Mouse (Mus musculus): ENCODE data around the gene Gm21970. TPM values are rescaled to one million over a fixed set of nuclear protein-coding genes. Genes with fewer than 3 reads are reported as not detected.
A peak's percentile ranks its signal among the peaks of the same experiment; 100 is the strongest.

Gene Gm21970
- polyA plus RNA-seq, 1 experiment: not detected

DNA sequence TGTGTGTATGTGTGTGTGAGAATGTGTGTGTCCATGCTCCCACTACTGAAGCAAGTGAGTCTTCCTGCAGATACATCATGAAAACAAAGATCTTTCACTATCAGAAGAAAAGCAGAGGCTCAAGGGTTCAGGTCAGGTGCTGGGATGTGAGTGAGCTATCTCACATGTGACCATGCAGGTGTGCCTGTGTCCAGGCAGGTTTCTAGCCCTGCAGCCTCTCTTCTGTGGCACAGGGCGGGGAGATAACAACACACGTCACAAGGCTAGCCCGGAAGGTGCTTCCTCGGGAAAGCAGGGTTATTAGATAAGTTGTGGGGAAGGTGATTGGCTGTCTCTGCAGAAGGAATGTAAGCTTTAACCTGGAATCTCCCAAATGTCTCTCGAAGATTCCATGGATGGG is 11.4 kb upstream of the Gm21970 start:
- TF ChIP-seq POLR2A (IDR thresholded peaks at IDR 0.05; ENCODE audit: low read depth, low read length) (no peak), CTCF (IDR thresholded peaks at IDR 0.05; ENCODE audit: borderline replicate concordance, insufficient read depth, low read length) (no peak)
- Histone ChIP-seq H3K4me1 (ENCODE audit: control insufficient read depth, insufficient read depth, low read length) (no peaks in the 10 kb centered on the region; the same call in 1 of the 2 replicates), H3K4me3 (ENCODE audit: insufficient read depth, low read length) (no peak overlapping the region), H3K27ac (ENCODE audit: insufficient read depth, low read length) (no peak overlapping the region)

DNA sequence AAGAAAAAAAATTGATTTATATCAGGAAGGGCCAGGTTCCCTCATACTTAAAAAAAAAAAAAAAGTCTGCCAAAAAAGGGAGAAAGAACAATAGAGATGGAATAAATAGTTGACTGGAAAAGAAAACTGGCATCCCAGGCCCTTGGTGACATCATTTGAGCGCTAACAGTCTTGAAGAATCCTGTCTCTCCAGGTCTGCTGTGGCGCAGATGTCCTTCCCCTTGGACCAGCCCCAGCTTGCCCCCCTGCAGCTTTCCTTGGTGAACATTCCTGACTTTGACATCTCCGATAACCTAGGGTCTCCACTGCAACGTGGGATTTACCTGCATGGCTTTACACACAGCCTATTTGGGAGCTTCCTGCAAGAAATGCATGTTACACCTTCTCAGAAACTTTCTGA is 9.9 kb upstream of the Gm21970 start:
- H3K27ac ChIP-seq (ENCODE audit: insufficient read depth, low read length): no peak overlapping the region
- no peak for TF ChIP-seq CTCF (IDR thresholded peaks at IDR 0.05; ENCODE audit: borderline replicate concordance, insufficient read depth, low read length)
- no peak for TF ChIP-seq POLR2A (IDR thresholded peaks at IDR 0.05; ENCODE audit: low read depth, low read length)
- no peak overlapping the region for H3K4me3 ChIP-seq (ENCODE audit: insufficient read depth, low read length)
- no peaks in the 10 kb centered on the region; the same call in 1 of the 2 replicates for H3K4me1 ChIP-seq (ENCODE audit: control insufficient read depth, insufficient read depth, low read length)

DNA sequence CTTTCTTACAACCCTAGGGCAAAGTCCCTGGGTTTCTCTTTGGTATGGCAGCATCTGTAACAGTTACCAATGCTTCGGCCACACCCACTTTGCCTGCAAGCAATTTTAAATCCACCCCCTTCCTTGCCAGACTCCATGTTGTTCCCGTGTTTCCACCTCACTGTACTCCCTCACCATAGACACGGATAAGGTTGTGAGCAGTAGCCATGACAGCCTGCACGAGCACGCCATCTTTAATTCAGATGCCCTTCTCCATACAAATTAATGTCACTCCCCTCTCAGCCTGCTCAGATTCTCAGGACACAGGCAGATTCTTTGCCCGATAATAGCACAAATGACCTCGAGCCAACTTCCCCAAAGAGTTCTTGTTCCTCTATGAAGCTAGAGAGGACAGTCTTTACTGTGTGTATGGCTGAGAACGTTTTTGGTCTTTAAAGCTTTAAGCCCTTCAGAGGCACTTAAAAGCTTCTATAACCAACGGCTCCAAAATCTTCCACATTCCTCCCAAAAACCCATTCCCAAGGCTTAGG is 9.2 kb upstream of the Gm21970 start:
- TF ChIP-seq CTCF (IDR thresholded peaks at IDR 0.05; ENCODE audit: borderline replicate concordance, insufficient read depth, low read length): no peak
- no peak for TF ChIP-seq POLR2A (IDR thresholded peaks at IDR 0.05; ENCODE audit: low read depth, low read length)
- H3K4me1 ChIP-seq (ENCODE audit: control insufficient read depth, insufficient read depth, low read length): no peaks in the 10 kb centered on the region; the same call in 1 of the 2 replicates

DNA sequence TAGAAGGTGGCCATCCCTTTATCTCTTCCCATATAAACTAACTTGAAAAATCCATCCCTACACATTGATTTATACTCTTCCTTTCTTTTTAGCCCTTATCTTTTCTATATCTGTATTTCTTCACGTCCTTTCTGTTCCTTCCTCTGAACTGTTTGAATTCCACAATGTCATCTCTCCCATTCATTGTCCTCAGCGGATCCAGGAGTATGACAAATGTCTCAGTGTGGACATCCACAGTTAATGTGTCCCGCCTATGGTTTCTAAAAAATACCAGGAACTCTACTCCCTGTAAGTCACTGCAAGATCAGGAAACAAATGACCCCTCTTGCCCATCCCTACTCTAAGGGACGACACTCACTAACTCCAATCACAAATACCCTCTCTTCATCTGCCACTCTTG is 7.3 kb upstream of the Gm21970 start:
- TF ChIP-seq POLR2A (IDR thresholded peaks at IDR 0.05; ENCODE audit: low read depth, low read length): no peak
- no peak for TF ChIP-seq CTCF (IDR thresholded peaks at IDR 0.05; ENCODE audit: borderline replicate concordance, insufficient read depth, low read length)
- Histone ChIP-seq H3K4me1 (ENCODE audit: control insufficient read depth, insufficient read depth, low read length) (no peaks in the 10 kb centered on the region; the same call in 1 of the 2 replicates), H3K4me3 (ENCODE audit: insufficient read depth, low read length) (no peak overlapping the region), H3K27ac (ENCODE audit: insufficient read depth, low read length) (no peak overlapping the region)

More for the DNA sequence above, 9.2 kb upstream of the Gm21970 start:
- Histone ChIP-seq H3K27ac (ENCODE audit: insufficient read depth, low read length) (no peak overlapping the region), H3K4me3 (ENCODE audit: insufficient read depth, low read length) (no peak overlapping the region)

DNA sequence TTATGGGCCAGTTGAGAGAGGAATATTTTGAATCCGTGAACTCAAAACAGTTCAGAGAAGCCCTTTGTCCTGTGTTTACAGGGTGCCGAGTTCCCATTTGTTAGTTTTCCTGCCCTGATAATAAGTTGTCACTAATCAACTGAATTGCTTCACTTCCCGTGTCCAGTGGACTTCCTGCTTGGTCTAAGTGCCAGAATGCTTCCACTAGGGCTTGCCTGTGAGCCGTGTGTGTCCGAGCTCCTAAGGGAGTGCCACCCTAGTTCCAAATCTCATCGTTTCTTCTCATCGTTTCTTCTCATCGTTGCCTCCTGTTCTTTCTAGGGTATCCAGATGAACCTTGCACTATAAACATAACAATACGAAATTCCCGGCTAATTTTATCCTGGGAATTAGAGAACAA is 5.9 kb upstream of the Gm21970 start:
- TF ChIP-seq CTCF (IDR thresholded peaks at IDR 0.05; ENCODE audit: borderline replicate concordance, insufficient read depth, low read length) (no peak), POLR2A (IDR thresholded peaks at IDR 0.05; ENCODE audit: low read depth, low read length) (no peak)
- H3K27ac ChIP-seq (ENCODE audit: insufficient read depth, low read length): no peak overlapping the region
- H3K4me3 ChIP-seq (ENCODE audit: insufficient read depth, low read length): no peak overlapping the region
- H3K4me1 ChIP-seq (ENCODE audit: control insufficient read depth, insufficient read depth, low read length): no peaks in the 10 kb centered on the region

DNA sequence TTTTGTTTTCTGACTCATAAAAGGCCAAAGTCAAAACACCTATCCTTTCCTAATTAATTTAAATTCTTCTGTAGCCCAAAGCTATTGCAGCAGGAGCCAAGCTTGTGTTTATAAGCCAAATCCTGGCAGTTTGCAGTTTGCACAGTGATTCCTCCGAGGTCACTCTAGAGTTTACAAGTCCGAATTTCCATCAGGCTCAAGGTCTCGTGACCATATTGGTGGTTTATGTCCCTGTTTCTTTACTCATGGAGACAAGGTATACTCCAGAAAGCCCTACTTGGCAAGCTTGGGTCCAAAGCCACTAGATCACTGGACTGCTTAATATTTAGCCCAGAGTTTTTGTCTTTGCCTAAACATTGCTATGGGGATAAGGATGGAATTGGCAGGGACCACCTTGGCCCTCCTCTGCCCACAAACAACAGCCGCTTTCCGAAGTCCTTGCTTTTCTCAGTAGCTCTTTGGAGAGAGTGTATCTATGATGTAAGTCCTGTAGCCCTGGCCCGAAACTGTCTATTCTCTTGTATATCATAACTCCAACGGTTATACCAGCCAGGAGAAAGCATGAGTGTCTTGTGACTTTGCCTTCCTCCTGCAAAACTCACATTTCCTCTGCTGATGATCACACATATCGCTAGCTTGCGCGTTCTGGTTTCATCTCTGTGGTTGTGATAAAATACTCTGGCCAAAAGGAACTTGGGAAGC is 5.0 kb upstream of the Gm21970 start:
- TF ChIP-seq CTCF (IDR thresholded peaks at IDR 0.05; ENCODE audit: borderline replicate concordance, insufficient read depth, low read length): no peak
- H3K4me3 ChIP-seq (ENCODE audit: insufficient read depth, low read length): no peak overlapping the region
- H3K27ac ChIP-seq (ENCODE audit: insufficient read depth, low read length): no peak overlapping the region
- no peaks in the 10 kb centered on the region for H3K4me1 ChIP-seq (ENCODE audit: control insufficient read depth, insufficient read depth, low read length)

DNA sequence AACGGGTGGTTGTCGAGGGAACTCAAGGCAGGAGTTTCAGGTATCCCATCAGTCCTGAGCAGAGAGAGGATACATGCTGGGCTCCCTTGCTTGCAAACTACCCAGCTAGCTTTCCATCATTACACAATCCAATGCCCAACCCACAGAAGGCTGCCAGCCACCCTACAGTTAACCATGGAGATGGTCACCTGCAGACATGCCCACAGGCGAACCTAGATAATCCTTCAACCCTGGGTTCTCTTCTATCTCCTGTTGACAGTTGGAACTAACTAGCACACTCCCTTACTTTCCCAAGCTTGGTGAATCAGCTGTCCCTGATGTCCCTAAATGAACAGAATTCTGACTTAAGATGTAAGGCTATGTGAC is 4.4 kb upstream of the Gm21970 start:
- H3K27ac ChIP-seq (ENCODE audit: insufficient read depth, low read length): no peak overlapping the region
- no peak for TF ChIP-seq CTCF (IDR thresholded peaks at IDR 0.05; ENCODE audit: borderline replicate concordance, insufficient read depth, low read length)
- H3K4me3 ChIP-seq (ENCODE audit: insufficient read depth, low read length): no peak overlapping the region
- no peaks in the 10 kb centered on the region for H3K4me1 ChIP-seq (ENCODE audit: control insufficient read depth, insufficient read depth, low read length)

DNA sequence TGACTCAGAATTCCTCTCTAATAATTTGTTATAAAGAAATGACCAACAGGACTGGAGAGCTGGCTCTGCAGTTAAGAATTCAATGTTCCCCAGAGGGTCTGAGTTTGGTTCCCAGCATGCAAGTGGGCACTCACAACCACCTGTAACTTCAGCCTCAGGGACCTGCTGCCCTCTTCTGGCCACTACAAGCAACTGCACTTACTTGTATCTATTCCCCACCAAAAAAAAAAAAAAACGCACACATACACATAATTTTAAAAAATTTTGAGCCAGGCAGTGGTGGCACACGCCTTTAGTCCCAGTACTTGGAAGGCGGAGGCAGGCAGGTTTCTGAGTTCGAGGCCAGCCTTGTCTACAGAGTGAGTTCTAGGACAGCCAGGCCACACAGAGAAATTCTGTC is 1.4 kb upstream of the Gm21970 start:
- Histone ChIP-seq H3K27ac (ENCODE audit: insufficient read depth, low read length) (no peak overlapping the region), H3K4me1 (ENCODE audit: control insufficient read depth, insufficient read depth, low read length) (no peaks in the 10 kb centered on the region), H3K4me3 (ENCODE audit: insufficient read depth, low read length) (no peak overlapping the region)
- TF ChIP-seq POLR2A (IDR thresholded peaks at IDR 0.05; ENCODE audit: low read depth, low read length) (no peak), CTCF (IDR thresholded peaks at IDR 0.05; ENCODE audit: borderline replicate concordance, insufficient read depth, low read length) (peak; percentile 49; the same call in 1 of the 2 replicates)

DNA sequence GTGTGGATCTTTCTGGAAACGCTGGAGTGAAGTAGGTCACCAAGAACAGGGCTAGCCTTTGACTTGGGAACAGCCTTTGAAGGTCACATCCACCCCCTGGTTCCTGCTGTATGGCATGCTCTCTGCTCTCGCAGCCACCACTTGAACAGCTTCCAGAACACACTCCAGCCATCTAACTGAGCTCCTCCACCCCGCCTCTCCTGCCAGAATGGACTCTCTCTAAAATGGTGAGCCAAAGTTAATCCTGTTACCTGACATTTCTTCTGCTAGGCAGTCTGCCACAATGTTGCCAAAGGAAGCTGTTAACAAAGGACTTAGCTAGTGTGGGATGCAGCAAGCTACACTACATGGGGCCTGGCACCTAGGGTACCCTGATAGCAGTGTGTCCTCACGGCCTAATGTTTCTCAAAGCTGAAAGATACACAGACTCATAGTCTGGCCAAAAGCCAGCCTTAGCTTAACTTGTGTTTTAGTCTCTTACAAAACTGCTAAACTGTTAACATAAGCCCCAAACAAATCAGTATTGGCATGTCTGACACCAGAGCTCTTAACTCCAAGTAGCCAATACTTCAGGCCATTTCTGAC is 3.4 kb downstream of the Gm21970 start:
- TF ChIP-seq CTCF (IDR thresholded peaks at IDR 0.05; ENCODE audit: borderline replicate concordance, insufficient read depth, low read length) (no peak), POLR2A (IDR thresholded peaks at IDR 0.05; ENCODE audit: low read depth, low read length) (no peak)
- Histone ChIP-seq H3K27ac (ENCODE audit: insufficient read depth, low read length) (no peak overlapping the region), H3K4me3 (ENCODE audit: insufficient read depth, low read length) (no peak overlapping the region), H3K4me1 (ENCODE audit: control insufficient read depth, insufficient read depth, low read length) (no peaks in the 10 kb centered on the region)

DNA sequence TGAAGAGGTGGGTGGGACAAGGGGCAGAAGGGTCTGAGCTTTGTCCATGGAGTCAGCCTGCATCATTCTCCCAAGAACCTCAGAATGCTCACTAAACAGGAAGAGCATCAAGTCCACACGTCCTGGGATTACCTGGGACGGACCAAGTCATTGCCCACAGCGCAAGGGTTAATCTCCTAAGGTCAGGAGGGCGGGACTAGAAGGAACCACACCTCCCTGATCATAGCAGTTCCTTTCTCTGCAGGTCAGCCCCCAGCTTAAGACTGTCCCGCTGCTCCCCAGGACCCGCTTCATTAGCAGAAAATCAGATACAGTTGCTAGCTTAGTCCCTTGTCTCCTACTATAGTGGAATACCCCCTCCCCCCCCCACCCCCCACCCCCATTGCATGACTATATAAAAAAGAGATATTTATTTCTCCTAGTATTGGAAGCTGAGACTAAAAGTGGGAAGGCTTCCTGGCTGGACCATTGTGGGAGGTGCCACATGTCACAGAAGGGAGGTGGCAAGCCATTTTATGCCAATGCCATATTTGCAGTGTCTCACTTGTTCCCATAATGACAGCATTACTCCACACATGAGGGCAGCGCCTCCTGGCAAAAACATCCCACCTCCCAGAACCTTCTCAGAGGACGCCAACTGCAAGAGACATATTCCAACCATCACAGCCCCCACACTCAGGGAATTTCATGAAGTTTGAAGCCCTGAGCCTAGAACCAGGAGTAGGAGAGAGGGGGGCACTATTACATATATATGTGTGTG is 4.3 kb downstream of the Gm21970 start:
- Histone ChIP-seq H3K4me1 (ENCODE audit: control insufficient read depth, insufficient read depth, low read length) (no peaks in the 10 kb centered on the region), H3K27ac (ENCODE audit: insufficient read depth, low read length) (no peak overlapping the region), H3K4me3 (ENCODE audit: insufficient read depth, low read length) (no peak overlapping the region)
- TF ChIP-seq CTCF (IDR thresholded peaks at IDR 0.05; ENCODE audit: borderline replicate concordance, insufficient read depth, low read length) (no peak), POLR2A (IDR thresholded peaks at IDR 0.05; ENCODE audit: low read depth, low read length) (no peak)
